In genomic region chr1:180778941-180779340, GRCm38 (mm10) we compare ENCODE assay signal across 10 mouse cellular contexts. TPM values are rescaled to one million over a fixed set of nuclear protein-coding genes. Genes with fewer than 3 reads are reported as not detected.
DNase-seq lines count a peak whose midpoint lies in the region; ATAC-seq and TF ChIP-seq lines count a peak whose summit lies in the region.
"Had no signal": no experiment of that assay in that cellular context is flagged by ENCODE, and none has a peak within 500 bp of the region (broad histone marks: within the 10 kb centered on the region; RNA-seq: fewer than 3 reads in every experiment).

No protein-coding gene starts in this region.

- H3K27me3 ChIP-seq in forebrain, embryonic 10.5 days (ENCODE audit: poor library complexity, severe bottlenecking), result peaks cover 9% of the 10 kb centered on the region; the same call in 1 of the 2 replicates
- H3K27me3 ChIP-seq in forebrain, postnatal 0 days (ENCODE audit: insufficient read depth, low read length), result no peaks in the 10 kb centered on the region
- no peaks in the 10 kb centered on the region for H3K27me3 ChIP-seq in lung, embryonic 15.5 days
- no peaks in the 10 kb centered on the region for H3K27me3 ChIP-seq in intestine, postnatal 0 days (replicated peaks; ENCODE audit: control insufficient read depth, insufficient read depth, low read length)
- no peaks in the 10 kb centered on the region for H3K27me3 ChIP-seq in small intestine, adult 2 months (ENCODE audit: control insufficient read depth, insufficient read depth, low read length)

- H3K4me2 ChIP-seq in forebrain, postnatal 0 days (ENCODE audit: low read depth), result no peak overlapping the region
- H3K4me2 ChIP-seq in lung, embryonic 15.5 days, result peak overlapping the region; percentile 97
- peak overlapping the region; percentile 74 for H3K4me2 ChIP-seq in intestine, postnatal 0 days (replicated peaks; ENCODE audit: low read depth)

- 84% methylated on average over 10 of the region's 10 CpGs for WGBS in forebrain, embryonic 10.5 days
- 85% methylated on average over 10 of the region's 10 CpGs for WGBS in forebrain, postnatal 0 days
- WGBS in lung, embryonic 15.5 days, result 62% methylated on average over 10 of the region's 10 CpGs
- 65% methylated on average over 10 of the region's 10 CpGs for WGBS in intestine, postnatal 0 days
- WGBS in small intestine, adult 2 months, result 63% methylated on average over 10 of the region's 10 CpGs

- peaks cover 43% of the 10 kb centered on the region for H3K4me1 ChIP-seq in forebrain, embryonic 10.5 days
- H3K4me1 ChIP-seq in forebrain, postnatal 0 days (ENCODE audit: insufficient read depth), result 0 out of 2 replicates have a peak, but pooled peaks cover 5% of the 10 kb centered on the region
- peaks cover 25% of the 10 kb centered on the region for H3K4me1 ChIP-seq in lung, embryonic 15.5 days
- peaks cover 19% of the 10 kb centered on the region; the same call in 1 of the 2 replicates for H3K4me1 ChIP-seq in intestine, postnatal 0 days (replicated peaks; ENCODE audit: control insufficient read depth, insufficient read depth, low read length)
- H3K4me1 ChIP-seq in small intestine, adult 2 months (ENCODE audit: control insufficient read depth, insufficient read depth, insufficient read length, low read length), result peaks cover 42% of the 10 kb centered on the region

- TF ChIP-seq POLR2A in small intestine, adult 2 months (IDR thresholded peaks at IDR 0.05; ENCODE audit: low read depth, low read length), result no peak

- no peak for ATAC-seq in forebrain, postnatal 0 days
- no peak for ATAC-seq in lung, embryonic 15.5 days (ENCODE audit: borderline replicate concordance, extremely low read depth, low FRiP score, low TSS enrichment)
- ATAC-seq in intestine, postnatal 0 days, result no peak

- no peak for DNase-seq in forebrain, embryonic 10.5 days (ENCODE audit: extremely low spot score, low spot score)
- no peak for DNase-seq in forebrain, postnatal 0 days
- no peak for DNase-seq in lung, postnatal 10 days
- DNase-seq in adrenal gland, postnatal 25 days, result no peak
- DNase-seq in embryo, embryonic 10 days (ENCODE audit: low spot score), result no peak
- DNase-seq: cerebellum, postnatal 10 days; gastrocnemius, postnatal 25 days had no signal

- no peak for TF ChIP-seq CTCF in forebrain, postnatal 0 days (IDR thresholded peaks at IDR 0.05; ENCODE audit: low read depth)
- no peak for TF ChIP-seq CTCF in intestine, postnatal 0 days (IDR thresholded peaks at IDR 0.05; ENCODE audit: low read depth)
- no peak for TF ChIP-seq CTCF in small intestine, adult 2 months (IDR thresholded peaks at IDR 0.05; ENCODE audit: extremely low read depth, insufficient read length, insufficient replicate concordance, low read depth, low read length)

- H3K36me3 ChIP-seq in forebrain, embryonic 10.5 days (replicated peaks), result no peaks in the 10 kb centered on the region
- H3K36me3 ChIP-seq in forebrain, postnatal 0 days (ENCODE audit: insufficient read depth), result no peaks in the 10 kb centered on the region
- H3K36me3 ChIP-seq in lung, embryonic 15.5 days, result no peaks in the 10 kb centered on the region
- H3K36me3 ChIP-seq in intestine, postnatal 0 days (ENCODE audit: control insufficient read depth, insufficient read depth), result no peaks in the 10 kb centered on the region
- H3K36me3 ChIP-seq in small intestine, adult 2 months (ENCODE audit: control insufficient read depth, insufficient read depth, low read length), result no peaks in the 10 kb centered on the region

- no peak overlapping the region for H3K27ac ChIP-seq in forebrain, embryonic 10.5 days
- no peak overlapping the region for H3K27ac ChIP-seq in forebrain, postnatal 0 days (ENCODE audit: low read depth, low read length)
- no peak overlapping the region for H3K27ac ChIP-seq in lung, embryonic 15.5 days
- H3K27ac ChIP-seq in intestine, postnatal 0 days (ENCODE audit: low read depth, low read length), result peak overlapping the region; percentile 96
- peak overlapping the region; percentile 99 for H3K27ac ChIP-seq in small intestine, adult 2 months (ENCODE audit: insufficient read depth, low read depth, low read length)

- H3K9ac ChIP-seq in forebrain, postnatal 0 days, result no peak overlapping the region
- no peak overlapping the region for H3K9ac ChIP-seq in lung, embryonic 15.5 days
- peak overlapping the region; percentile 67; the same call in 1 of the 2 replicates for H3K9ac ChIP-seq in intestine, postnatal 0 days (ENCODE audit: low read depth, low read length)

- H3K4me3 ChIP-seq in forebrain, embryonic 10.5 days, result peak overlapping the region; percentile 72; the same call in 1 of the 2 replicates
- H3K4me3 ChIP-seq in forebrain, postnatal 0 days (ENCODE audit: low read depth, low read length), result no peak overlapping the region
- H3K4me3 ChIP-seq in lung, embryonic 15.5 days, result peak overlapping the region; percentile 77; the same call in 1 of the 2 replicates
- peak overlapping the region; percentile 48; the same call in 1 of the 2 replicates for H3K4me3 ChIP-seq in intestine, postnatal 0 days (ENCODE audit: low read depth, low read length)
- H3K4me3 ChIP-seq in small intestine, adult 2 months (ENCODE audit: low read depth, low read length), result peak overlapping the region; percentile 21

- peaks cover 6% of the 10 kb centered on the region; the same call in 1 of the 2 replicates for H3K9me3 ChIP-seq in forebrain, embryonic 10.5 days
- H3K9me3 ChIP-seq in forebrain, postnatal 0 days (ENCODE audit: low read length), result no peaks in the 10 kb centered on the region
- no peaks in the 10 kb centered on the region for H3K9me3 ChIP-seq in lung, embryonic 15.5 days
- H3K9me3 ChIP-seq in intestine, postnatal 0 days (ENCODE audit: control insufficient read depth), result no peaks in the 10 kb centered on the region

RNA-seq across cellular contexts. Expression of gene H3f3a, which starts 34.8 kb away (rescaled TPM):
- polyA plus RNA-seq in forebrain, embryonic 10.5 days (2016; fragmentation: Nextera tagmentation; extraction: Ambion mirVana), result 2,460 and 2,659 TPM in 2 replicates
- 3,418 and 3,587 TPM in 2 replicates for total RNA-seq in forebrain, postnatal 0 days (2014; rRNA removed)
- polyA plus RNA-seq in forebrain, postnatal 0 days (2015; fragmentation: Nextera tagmentation; extraction: Ambion mirVana), result 2,464 and 2,886 TPM in 2 replicates
- 2,468 and 2,584 TPM in 2 replicates for polyA plus RNA-seq in lung, embryonic 15.5 days (2015; fragmentation: Nextera tagmentation; extraction: Ambion mirVana)
- polyA plus RNA-seq in intestine, postnatal 0 days (2015; fragmentation: Nextera tagmentation; extraction: Ambion mirVana), result 1,056 and 1,104 TPM in 2 replicates
- polyA plus RNA-seq in small intestine, adult 2 months (2012; rRNA removed), result 156 and 262 TPM in 2 replicates
- 739 and 836 TPM in 2 replicates for total RNA-seq in adrenal gland, postnatal 25 days (2021)

RNA-seq across cellular contexts. Expression of gene Acbd3, which starts 53.1 kb away (rescaled TPM):
- 14.7 and 17.0 TPM in 2 replicates for polyA plus RNA-seq in forebrain, embryonic 10.5 days (2016; fragmentation: Nextera tagmentation; extraction: Ambion mirVana)
- 27.9 and 37.6 TPM in 2 replicates for total RNA-seq in forebrain, postnatal 0 days (2014; rRNA removed)
- 10.6 and 16.1 TPM in 2 replicates for polyA plus RNA-seq in forebrain, postnatal 0 days (2015; fragmentation: Nextera tagmentation; extraction: Ambion mirVana)
- 22.1 and 22.6 TPM in 2 replicates for polyA plus RNA-seq in lung, embryonic 15.5 days (2015; fragmentation: Nextera tagmentation; extraction: Ambion mirVana)
- 16.9 and 18.4 TPM in 2 replicates for polyA plus RNA-seq in intestine, postnatal 0 days (2015; fragmentation: Nextera tagmentation; extraction: Ambion mirVana)
- polyA plus RNA-seq in small intestine, adult 2 months (2012; rRNA removed), result 5.5 and 10.7 TPM in 2 replicates
- 45.5 and 48.8 TPM in 2 replicates for total RNA-seq in adrenal gland, postnatal 25 days (2021)

Comparison
In these comparisons a context has a peak if more than half of its experiments do, and no peak if none do; other contexts are left out.
1. H3K27ac ChIP-seq: peak in intestine, postnatal 0 days (single experiment) and small intestine, adult 2 months (single experiment); none in forebrain, embryonic 10.5 days (single experiment), forebrain, postnatal 0 days (single experiment) and lung, embryonic 15.5 days (single experiment).